16 mouse cellular contexts compared by ENCODE assay signal in the genomic region with DNA sequence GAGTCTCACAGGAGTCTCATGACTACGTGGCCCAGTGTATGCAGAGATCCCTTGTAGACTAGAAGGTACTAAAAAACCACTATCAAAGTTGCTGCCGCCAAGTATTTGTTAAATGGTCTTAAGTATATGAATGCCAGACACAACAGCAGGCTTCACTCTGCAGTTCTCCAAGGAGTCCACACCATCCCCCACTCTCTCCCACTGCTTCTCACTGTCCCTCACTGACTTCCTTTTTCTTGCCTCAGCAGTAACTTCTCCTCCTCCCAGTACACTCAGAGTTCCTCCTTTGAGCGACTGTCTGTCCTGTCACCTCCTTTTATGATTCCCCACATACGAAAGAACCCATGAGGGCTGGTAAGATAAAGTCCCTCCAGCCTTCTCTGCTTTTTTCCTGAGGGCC.
A peak's percentile ranks its signal among the peaks of the same experiment; 100 is the strongest.
DNase-seq lines count a peak whose midpoint lies in the region; ATAC-seq and TF ChIP-seq lines count a peak whose summit lies in the region.
"Had no signal": no experiment of that assay in that cellular context is flagged by ENCODE, and none has a peak within 500 bp of the region (broad histone marks: within the 10 kb centered on the region; RNA-seq: fewer than 3 reads in every experiment).

No protein-coding gene starts in this region.

- WGBS in kidney, postnatal 0 days = 47% methylated on average over 4 of the region's 4 CpGs
- 51% methylated on average over 4 of the region's 4 CpGs for WGBS in kidney, embryonic 15.5 days
- 42% methylated on average over 4 of the region's 4 CpGs for WGBS in lung, embryonic 16.5 days

- TF ChIP-seq CTCF in kidney, postnatal 0 days (IDR thresholded peaks at IDR 0.05; ENCODE audit: low read depth) = no peak
- TF ChIP-seq CTCF in MEL (IDR thresholded peaks at IDR 0.05 in 2 of 3, conservative IDR thresholded peaks at IDR 0.05 in 1 of 3; ENCODE audit: control insufficient read depth in 1 of 3, insufficient read depth in 1 of 3, low read depth in 2 of 3, low read length in 3 of 3, poor library complexity in 1 of 3, severe bottlenecking in 1 of 3) = no peak

- no peaks in the 10 kb centered on the region for H3K9me3 ChIP-seq in kidney, postnatal 0 days (replicated peaks; ENCODE audit: low read length)
- no peaks in the 10 kb centered on the region for H3K9me3 ChIP-seq in kidney, embryonic 15.5 days (replicated peaks)
- H3K9me3 ChIP-seq in MEL (replicated peaks; ENCODE audit: insufficient read depth, low read length) = no peaks in the 10 kb centered on the region
- no peaks in the 10 kb centered on the region for H3K9me3 ChIP-seq in lung, embryonic 16.5 days (ENCODE audit: control insufficient read depth, low read length)
- H3K9me3 ChIP-seq: embryonic facial prominence, embryonic 13.5 days; hindbrain, embryonic 15.5 days had no signal

- no peaks in the 10 kb centered on the region for H3K4me1 ChIP-seq in kidney, postnatal 0 days (replicated peaks; ENCODE audit: insufficient read depth, low read length)
- H3K4me1 ChIP-seq in kidney, embryonic 15.5 days = no peaks in the 10 kb centered on the region
- H3K4me1 ChIP-seq in MEL (ENCODE audit: control insufficient read depth in 1 of 2, insufficient read depth in 2 of 2, low read length in 2 of 2) = no peaks in the 10 kb centered on the region
- H3K4me1 ChIP-seq in lung, embryonic 16.5 days (replicated peaks; ENCODE audit: control insufficient read depth, insufficient read depth, low read length) = peaks cover 2% of the 10 kb centered on the region; the same call in 1 of the 2 replicates
- H3K4me1 ChIP-seq: embryonic facial prominence, embryonic 13.5 days; hindbrain, embryonic 15.5 days had no signal

- peak; percentile 76 for DNase-seq in kidney, postnatal 0 days (ENCODE audit: low spot score)
- peak; percentile 31 for DNase-seq in MEL (ENCODE audit: low read depth, low spot score)
- peak; percentile 26 for DNase-seq in c-Kit-positive CD71-negative TER-119-negative erythroid progenitor cells, embryonic 14.5 days (ENCODE audit: low read depth)
- no peak for DNase-seq in testis, postnatal 10 days (ENCODE audit: low spot score)
- no peak for DNase-seq in left cerebral cortex, postnatal 4 days
- DNase-seq in right cerebral cortex, postnatal 36 days (ENCODE audit: low spot score in 2 of 2) = no peak
- DNase-seq: cerebellum, adult 11 months; cerebellum, postnatal 36 days; thymus, adult 2 months had no signal

- ATAC-seq in kidney, postnatal 0 days (replicated peaks; ENCODE audit: low FRiP score, low read depth) = no peak
- no peak for ATAC-seq in kidney, embryonic 15.5 days (replicated peaks; ENCODE audit: low FRiP score)
- ATAC-seq in lung, embryonic 16.5 days (ENCODE audit: low read depth) = peak; percentile 66; the same call in 1 of the 2 replicates
- ATAC-seq: CD4-positive, CD25-positive, alpha-beta regulatory T cell, adult 4 months had no signal

- H3K36me3 ChIP-seq in kidney, postnatal 0 days (ENCODE audit: insufficient read depth, low read length) = no peaks in the 10 kb centered on the region
- H3K36me3 ChIP-seq in kidney, embryonic 15.5 days = no peaks in the 10 kb centered on the region
- H3K36me3 ChIP-seq in MEL (ENCODE audit: control insufficient read depth in 1 of 2, insufficient read depth in 2 of 2, low read length in 2 of 2) = no peaks in the 10 kb centered on the region
- no peaks in the 10 kb centered on the region for H3K36me3 ChIP-seq in lung, embryonic 16.5 days (ENCODE audit: control insufficient read depth, insufficient read depth, low read length)
- H3K36me3 ChIP-seq: embryonic facial prominence, embryonic 13.5 days; hindbrain, embryonic 15.5 days had no signal

- H3K4me3 ChIP-seq in kidney, postnatal 0 days (replicated peaks; ENCODE audit: low read depth, low read length) = no peak overlapping the region
- no peak overlapping the region for H3K4me3 ChIP-seq in kidney, embryonic 15.5 days (replicated peaks)
- no peak overlapping the region for H3K4me3 ChIP-seq in MEL (ENCODE audit: control insufficient read depth in 1 of 2, insufficient read depth in 1 of 2, low read depth in 2 of 2, low read length in 2 of 2)
- H3K4me3 ChIP-seq in lung, embryonic 16.5 days (ENCODE audit: low read length) = no peak overlapping the region
- H3K4me3 ChIP-seq: embryonic facial prominence, embryonic 13.5 days; hindbrain, embryonic 15.5 days had no signal

- no peak overlapping the region for H3K4me2 ChIP-seq in kidney, postnatal 0 days (ENCODE audit: low read length)
- no peak overlapping the region for H3K4me2 ChIP-seq in kidney, embryonic 15.5 days
- H3K4me2 ChIP-seq in lung, embryonic 16.5 days (ENCODE audit: low read depth, low read length) = no peak overlapping the region
- H3K4me2 ChIP-seq: embryonic facial prominence, embryonic 13.5 days; heart, embryonic 11.5 days; hindbrain, embryonic 15.5 days; midbrain, embryonic 11.5 days had no signal

- no peaks in the 10 kb centered on the region for H3K27me3 ChIP-seq in kidney, postnatal 0 days (ENCODE audit: insufficient read depth, low read length)
- no peaks in the 10 kb centered on the region for H3K27me3 ChIP-seq in kidney, embryonic 15.5 days
- no peaks in the 10 kb centered on the region for H3K27me3 ChIP-seq in MEL (ENCODE audit: control insufficient read depth in 1 of 2, insufficient read depth in 2 of 2, low read length in 2 of 2)
- H3K27me3 ChIP-seq in lung, embryonic 16.5 days (ENCODE audit: control insufficient read depth, insufficient read depth, low read depth, low read length) = no peaks in the 10 kb centered on the region
- H3K27me3 ChIP-seq: embryonic facial prominence, embryonic 13.5 days; hindbrain, embryonic 15.5 days had no signal

- H3K27ac ChIP-seq in kidney, postnatal 0 days = no peak overlapping the region
- H3K27ac ChIP-seq in kidney, embryonic 15.5 days = no peak overlapping the region
- no peak overlapping the region for H3K27ac ChIP-seq in MEL (ENCODE audit: control insufficient read depth, low read depth, low read length)
- no peak overlapping the region for H3K27ac ChIP-seq in lung, embryonic 16.5 days (ENCODE audit: low read length)
- H3K27ac ChIP-seq: embryonic facial prominence, embryonic 13.5 days; hindbrain, embryonic 15.5 days had no signal

- no peaks in the 10 kb centered on the region for H3K79me2 ChIP-seq in MEL (ENCODE audit: control insufficient read depth, insufficient read depth, low read length, poor library complexity)

- intact Hi-C loops in left cerebral cortex, postnatal 4 days (cut with DNase I) = no loop called here

- no peak overlapping the region for H3K9ac ChIP-seq in kidney, postnatal 0 days (ENCODE audit: low read depth, low read length)
- H3K9ac ChIP-seq in kidney, embryonic 15.5 days = no peak overlapping the region
- no peak overlapping the region for H3K9ac ChIP-seq in MEL (ENCODE audit: control insufficient read depth, low read depth, low read length, poor library complexity, severe bottlenecking)
- no peak overlapping the region for H3K9ac ChIP-seq in lung, embryonic 16.5 days (ENCODE audit: low read length)
- H3K9ac ChIP-seq: embryonic facial prominence, embryonic 13.5 days; hindbrain, embryonic 15.5 days had no signal

- no peak for TF ChIP-seq RAD21 in MEL (IDR thresholded peaks at IDR 0.05; ENCODE audit: low read depth, low read length)

- no peak for TF ChIP-seq POLR2A in MEL (IDR thresholded peaks at IDR 0.05; ENCODE audit: control insufficient read depth in 1 of 2, insufficient read depth in 1 of 2, low read depth in 1 of 2, low read length in 2 of 2, poor library complexity in 1 of 2)

- no peak; a peak in 1 of 4 replicates for TF ChIP-seq EP300 in MEL (IDR thresholded peaks at IDR 0.05; ENCODE audit: low read depth in 1 of 2, low read length in 2 of 2)

TF ChIP-seq in MEL, 35 proteins besides CTCF, POLR2A, EP300 and RAD21:
- TF ChIP-seq MYB (IDR thresholded peaks at IDR 0.05; ENCODE audit: low read depth, low read length) (no peak), NRF1 (IDR thresholded peaks at IDR 0.05; ENCODE audit: insufficient read depth, low read depth, low read length, poor library complexity, severe bottlenecking) (no peak), MXI1 (IDR thresholded peaks at IDR 0.05; ENCODE audit: low read depth, low read length) (peak; percentile 23; the same call in 1 of the 2 replicates), MAFK (IDR thresholded peaks at IDR 0.05; ENCODE audit: borderline replicate concordance, low read depth, low read length) (no peak)

Comparison
In these comparisons a context has a peak if more than half of its experiments do, and no peak if none do; other contexts are left out.
1. DNase-seq: peak in kidney, postnatal 0 days (single experiment), MEL (single experiment) and c-Kit-positive CD71-negative TER-119-negative erythroid progenitor cells, embryonic 14.5 days (single experiment); none in testis, postnatal 10 days (single experiment), left cerebral cortex, postnatal 4 days (single experiment) and right cerebral cortex, postnatal 36 days (0 of 2).